Mouse (Mus musculus): ENCODE results near the gene Gm17535. TPM values are rescaled to one million over a fixed set of nuclear protein-coding genes. Genes with fewer than 3 reads are reported as not detected.
"Not testable (repeated sequence)": the region's sequence is repeated elsewhere in the genome, so short reads cannot be mapped to it uniquely, and the experiment has no call there.

Gm17535 gene
- polyA plus RNA-seq, 1 experiment from 2014 or later = not detected

DNA sequence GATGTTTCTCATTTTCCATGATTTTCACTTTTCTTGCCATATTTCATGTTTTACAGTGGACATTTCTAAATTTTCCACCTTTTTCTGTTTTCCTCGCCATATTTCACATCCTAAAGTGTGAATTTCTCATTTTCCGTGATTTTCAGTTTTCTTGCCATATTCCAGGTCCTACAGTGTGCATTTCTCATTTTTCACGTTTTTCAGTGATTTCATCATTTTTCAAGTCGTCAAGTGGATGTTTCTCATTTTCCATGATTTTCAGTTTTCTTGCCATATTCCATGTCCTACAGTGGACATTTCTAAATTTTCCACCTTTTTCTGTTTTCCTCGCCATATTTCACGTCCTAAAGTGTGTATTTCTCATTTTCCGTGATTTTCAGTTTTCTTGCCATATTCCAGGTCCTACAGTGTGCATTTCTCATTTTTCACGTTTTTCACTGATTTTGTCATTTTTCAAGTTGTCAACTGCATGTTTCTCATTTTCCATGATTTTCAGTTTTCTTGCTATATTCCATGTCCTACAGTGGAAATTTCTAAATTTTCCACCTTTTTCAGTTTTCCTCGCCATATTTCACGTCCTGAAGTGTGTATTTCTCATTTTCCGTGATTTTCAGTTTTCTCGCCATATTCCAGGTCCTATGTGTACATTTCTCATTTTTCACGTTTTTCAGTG lies 11.0 kb upstream of the Gm17535 start, which contains the start of gene Gm10718:
Gm10718 (plus strand) TSS at position 236 of the 673 bp plus-strand sequence.
- H3K4me1 ChIP-seq (replicated peaks; ENCODE audit: insufficient read depth, low read length); H3K9ac ChIP-seq (ENCODE audit: low read depth, low read length); H3K9me3 ChIP-seq (replicated peaks; ENCODE audit: low read length); H3K27ac ChIP-seq; DNase-seq (ENCODE audit: low spot score); H3K4me2 ChIP-seq (ENCODE audit: low read length); H3K4me3 ChIP-seq (replicated peaks; ENCODE audit: low read depth, low read length); ATAC-seq (replicated peaks; ENCODE audit: low FRiP score, low read depth); H3K27me3 ChIP-seq (ENCODE audit: insufficient read depth, low read length); H3K36me3 ChIP-seq (ENCODE audit: insufficient read depth, low read length): not testable (repeated sequence)
- 74% methylated on average over 9 of the region's 13 CpGs for WGBS

DNA sequence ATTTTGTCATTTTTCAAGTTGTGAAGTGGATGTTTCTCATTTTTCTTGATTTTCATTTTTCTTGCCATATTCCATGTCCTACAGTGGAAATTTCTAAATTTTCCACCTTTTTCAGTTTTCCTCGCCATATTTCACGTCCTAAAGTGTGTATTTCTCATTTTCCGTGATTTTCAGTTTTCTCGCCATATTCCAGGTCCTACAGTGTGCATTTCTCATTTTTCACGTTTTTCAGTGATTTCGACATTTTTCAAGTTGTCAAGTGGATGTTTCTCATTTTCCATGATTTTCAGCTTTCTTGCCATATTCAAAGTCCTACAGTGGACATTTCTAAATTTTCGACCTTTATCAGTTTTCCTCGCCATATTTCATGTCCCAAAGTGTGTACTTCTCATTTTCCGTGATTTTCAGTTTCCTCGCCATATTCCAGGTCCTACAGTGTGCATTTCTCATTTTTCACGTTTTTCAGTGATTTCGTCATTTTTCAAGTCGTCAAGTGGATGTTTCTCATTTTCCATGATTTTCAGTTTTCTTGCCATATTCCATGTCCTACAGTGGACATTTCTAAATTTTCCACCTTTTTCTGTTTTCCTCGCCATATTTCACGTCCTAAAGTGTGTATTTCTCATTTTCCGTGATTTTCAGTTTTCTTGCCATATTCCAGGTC lies 10.3 kb upstream of the Gm17535 start:
- not testable (repeated sequence) for H3K4me3 ChIP-seq (replicated peaks; ENCODE audit: low read depth, low read length); H3K4me2 ChIP-seq (ENCODE audit: low read length); H3K4me1 ChIP-seq (replicated peaks; ENCODE audit: insufficient read depth, low read length); H3K27ac ChIP-seq; H3K36me3 ChIP-seq (ENCODE audit: insufficient read depth, low read length); DNase-seq (ENCODE audit: low spot score); H3K9ac ChIP-seq (ENCODE audit: low read depth, low read length); H3K9me3 ChIP-seq (replicated peaks; ENCODE audit: low read length); H3K27me3 ChIP-seq (ENCODE audit: insufficient read depth, low read length); ATAC-seq (replicated peaks; ENCODE audit: low FRiP score, low read depth)
- 68% methylated on average over 15 of the region's 16 CpGs for WGBS

DNA sequence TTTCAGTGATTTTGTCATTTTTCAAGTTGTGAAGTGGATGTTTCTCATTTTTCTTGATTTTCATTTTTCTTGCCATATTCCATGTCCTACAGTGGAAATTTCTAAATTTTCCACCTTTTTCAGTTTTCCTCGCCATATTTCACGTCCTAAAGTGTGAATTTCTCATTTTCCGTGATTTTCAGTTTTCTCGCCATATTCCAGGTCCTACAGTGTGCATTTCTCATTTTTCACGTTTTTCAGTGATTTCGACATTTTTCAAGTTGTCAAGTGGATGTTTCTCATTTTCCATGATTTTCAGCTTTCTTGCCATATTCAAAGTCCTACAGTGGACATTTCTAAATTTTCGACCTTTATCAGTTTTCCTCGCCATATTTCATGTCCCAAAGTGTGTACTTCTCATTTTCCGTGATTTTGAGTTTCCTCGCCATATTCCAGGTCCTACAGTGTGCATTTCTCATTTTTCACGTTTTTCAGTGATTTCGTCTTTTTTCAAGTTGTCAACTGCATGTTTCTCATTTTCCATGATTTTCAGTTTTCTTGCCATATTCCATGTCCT lies 9.4 kb upstream of the Gm17535 start, which contains the start of gene Gm10717:
Gm10717 (plus strand) TSS at position 506 of the 556 bp plus-strand sequence.
- not testable (repeated sequence) for H3K9ac ChIP-seq (ENCODE audit: low read depth, low read length); H3K4me2 ChIP-seq (ENCODE audit: low read length); H3K4me3 ChIP-seq (replicated peaks; ENCODE audit: low read depth, low read length); DNase-seq (ENCODE audit: low spot score); ATAC-seq (replicated peaks; ENCODE audit: low FRiP score, low read depth); H3K36me3 ChIP-seq (ENCODE audit: insufficient read depth, low read length); H3K27ac ChIP-seq; H3K27me3 ChIP-seq (ENCODE audit: insufficient read depth, low read length); H3K4me1 ChIP-seq (replicated peaks; ENCODE audit: insufficient read depth, low read length); H3K9me3 ChIP-seq (replicated peaks; ENCODE audit: low read length)
- 73% methylated on average over 12 of the region's 12 CpGs for WGBS

DNA sequence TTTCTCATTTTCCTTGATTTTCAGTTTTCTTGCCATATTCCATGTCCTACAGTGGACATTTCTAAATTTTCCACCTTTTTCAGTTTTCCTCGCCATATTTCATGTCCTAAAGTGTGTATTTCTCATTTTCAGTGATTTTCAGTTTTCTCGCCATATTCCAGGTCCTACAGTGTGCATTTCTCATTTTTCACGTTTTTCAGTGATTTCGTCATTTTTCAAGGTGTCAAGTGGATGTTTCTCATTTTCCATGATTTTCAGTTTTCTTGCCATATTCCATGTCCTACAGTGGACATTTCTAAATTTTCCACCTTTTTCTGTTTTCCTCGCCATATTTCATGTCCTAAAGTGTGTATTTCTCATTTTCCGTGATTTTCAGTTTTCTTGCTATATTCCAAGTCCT lies 8.7 kb upstream of the Gm17535 start:
- 59% methylated on average over 4 of the region's 6 CpGs for WGBS
- H3K4me2 ChIP-seq (ENCODE audit: low read length); H3K9ac ChIP-seq (ENCODE audit: low read depth, low read length); H3K4me3 ChIP-seq (replicated peaks; ENCODE audit: low read depth, low read length); ATAC-seq (replicated peaks; ENCODE audit: low FRiP score, low read depth); H3K27ac ChIP-seq; H3K27me3 ChIP-seq (ENCODE audit: insufficient read depth, low read length); H3K36me3 ChIP-seq (ENCODE audit: insufficient read depth, low read length); H3K4me1 ChIP-seq (replicated peaks; ENCODE audit: insufficient read depth, low read length); H3K9me3 ChIP-seq (replicated peaks; ENCODE audit: low read length); DNase-seq (ENCODE audit: low spot score): not testable (repeated sequence)

DNA sequence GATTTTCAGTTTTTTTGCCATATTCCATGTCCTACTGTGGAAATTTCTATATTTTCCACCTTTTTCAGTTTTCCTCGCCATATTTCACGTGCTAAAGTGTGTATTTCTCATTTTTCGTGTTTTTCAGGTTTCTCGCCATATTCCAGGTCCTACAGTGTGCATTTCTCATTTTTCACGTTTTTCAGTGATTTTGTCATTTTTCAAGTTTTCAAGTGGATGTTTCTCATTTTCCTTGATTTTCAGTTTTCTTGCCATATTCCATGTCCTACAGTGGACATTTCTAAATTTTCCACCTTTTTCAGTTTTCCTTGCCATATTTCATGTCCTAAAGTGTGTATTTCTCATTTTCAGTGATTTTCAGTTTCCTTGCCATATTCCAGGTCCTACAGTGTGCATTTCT lies 8.3 kb upstream of the Gm17535 start:
- H3K4me1 ChIP-seq (replicated peaks; ENCODE audit: insufficient read depth, low read length); H3K27me3 ChIP-seq (ENCODE audit: insufficient read depth, low read length); H3K9me3 ChIP-seq (replicated peaks; ENCODE audit: low read length); DNase-seq (ENCODE audit: low spot score); H3K4me3 ChIP-seq (replicated peaks; ENCODE audit: low read depth, low read length); H3K27ac ChIP-seq; H3K36me3 ChIP-seq (ENCODE audit: insufficient read depth, low read length); ATAC-seq (replicated peaks; ENCODE audit: low FRiP score, low read depth); H3K9ac ChIP-seq (ENCODE audit: low read depth, low read length); H3K4me2 ChIP-seq (ENCODE audit: low read length): not testable (repeated sequence)
- WGBS = 80% methylated on average over 5 of the region's 5 CpGs

DNA sequence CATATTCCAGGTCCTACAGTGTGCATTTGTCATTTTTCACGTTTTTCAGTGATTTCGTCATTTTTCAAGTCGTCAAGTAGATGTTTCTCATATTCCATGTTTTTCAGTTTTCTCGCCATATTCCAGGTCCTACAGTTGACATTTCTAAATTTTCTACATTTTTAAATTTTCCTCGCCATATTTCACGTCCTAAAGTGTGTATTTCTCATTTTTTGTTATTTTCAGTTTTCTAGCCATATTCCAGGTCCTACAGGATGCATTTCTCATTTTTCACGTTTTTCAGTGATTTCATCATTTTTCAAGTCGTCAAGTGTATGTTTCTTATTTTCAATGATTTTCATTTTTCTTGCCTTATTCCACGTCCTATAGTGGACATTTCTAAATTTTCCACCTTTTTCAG lies 7.7 kb upstream of the Gm17535 start:
- H3K4me1 ChIP-seq (replicated peaks; ENCODE audit: insufficient read depth, low read length); H3K27me3 ChIP-seq (ENCODE audit: insufficient read depth, low read length); DNase-seq (ENCODE audit: low spot score); H3K9me3 ChIP-seq (replicated peaks; ENCODE audit: low read length); H3K4me2 ChIP-seq (ENCODE audit: low read length); H3K9ac ChIP-seq (ENCODE audit: low read depth, low read length); H3K27ac ChIP-seq; ATAC-seq (replicated peaks; ENCODE audit: low FRiP score, low read depth); H3K4me3 ChIP-seq (replicated peaks; ENCODE audit: low read depth, low read length); H3K36me3 ChIP-seq (ENCODE audit: insufficient read depth, low read length): not testable (repeated sequence)
- 66% methylated on average over 9 of the region's 9 CpGs for WGBS

DNA sequence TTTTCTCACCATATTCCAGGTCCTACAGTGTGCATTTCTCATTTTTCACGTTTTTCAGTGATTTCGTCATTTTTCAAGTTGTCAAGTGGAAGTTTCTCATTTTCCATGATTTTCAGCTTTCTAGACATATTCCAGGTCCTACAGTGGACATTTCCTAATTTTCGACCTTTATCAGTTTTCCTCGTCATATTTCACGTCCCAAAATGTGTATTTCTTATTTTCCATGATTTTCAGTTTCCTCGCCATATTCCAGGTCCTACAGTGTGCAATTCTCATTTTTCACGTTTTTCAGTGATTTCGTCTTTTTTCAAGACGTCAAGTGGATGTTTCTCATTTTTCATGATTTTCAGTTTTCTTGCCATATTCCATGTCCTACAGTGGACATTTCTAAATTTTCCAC lies 7.2 kb upstream of the Gm17535 start:
- DNase-seq (ENCODE audit: low spot score) = peak; percentile 38
- not testable (repeated sequence) for H3K36me3 ChIP-seq (ENCODE audit: insufficient read depth, low read length); H3K27ac ChIP-seq; H3K27me3 ChIP-seq (ENCODE audit: insufficient read depth, low read length); ATAC-seq (replicated peaks; ENCODE audit: low FRiP score, low read depth); H3K9ac ChIP-seq (ENCODE audit: low read depth, low read length); H3K4me1 ChIP-seq (replicated peaks; ENCODE audit: insufficient read depth, low read length); H3K4me2 ChIP-seq (ENCODE audit: low read length); H3K9me3 ChIP-seq (replicated peaks; ENCODE audit: low read length); H3K4me3 ChIP-seq (replicated peaks; ENCODE audit: low read depth, low read length)
- 71% methylated on average over 9 of the region's 9 CpGs for WGBS

DNA sequence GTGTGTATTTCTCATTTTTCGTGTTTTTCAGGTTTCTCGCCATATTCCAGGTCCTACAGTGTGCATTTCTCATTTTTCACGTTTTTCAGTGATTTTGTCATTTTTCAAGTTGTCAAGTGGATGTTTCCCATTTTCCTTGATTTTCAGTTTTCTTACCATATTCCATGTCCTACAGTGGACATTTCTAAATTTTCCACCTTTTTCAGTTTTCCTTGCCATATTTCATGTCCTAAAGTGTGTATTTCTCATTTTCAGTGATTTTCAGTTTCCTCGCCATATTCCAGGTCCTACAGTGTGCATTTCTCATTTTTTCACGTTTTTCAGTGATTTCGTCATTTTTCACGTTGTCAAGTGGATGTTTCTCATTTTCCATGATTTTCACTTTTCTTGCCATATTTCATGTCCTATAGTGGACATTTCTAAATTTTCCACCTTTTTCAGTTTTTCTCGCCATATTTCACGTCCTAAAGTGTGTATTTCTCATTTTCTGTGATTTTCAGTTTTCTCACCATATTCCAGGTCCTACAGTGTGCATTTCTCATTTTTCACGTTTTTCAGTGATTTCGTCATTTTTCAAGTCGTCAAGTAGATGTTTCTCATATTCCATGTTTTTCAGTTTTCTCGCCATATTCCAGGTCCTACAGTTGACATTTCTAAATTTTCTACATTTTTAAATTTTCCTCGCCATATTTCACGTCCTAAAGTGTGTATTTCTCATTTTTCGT lies 5.0 kb upstream of the Gm17535 start:
- WGBS = 65% methylated on average over 12 of the region's 16 CpGs
- DNase-seq (ENCODE audit: low spot score); H3K27me3 ChIP-seq (ENCODE audit: insufficient read depth, low read length); H3K27ac ChIP-seq; H3K4me1 ChIP-seq (replicated peaks; ENCODE audit: insufficient read depth, low read length); H3K36me3 ChIP-seq (ENCODE audit: insufficient read depth, low read length); ATAC-seq (replicated peaks; ENCODE audit: low FRiP score, low read depth); H3K9ac ChIP-seq (ENCODE audit: low read depth, low read length); H3K4me2 ChIP-seq (ENCODE audit: low read length); H3K4me3 ChIP-seq (replicated peaks; ENCODE audit: low read depth, low read length); H3K9me3 ChIP-seq (replicated peaks; ENCODE audit: low read length): not testable (repeated sequence)

DNA sequence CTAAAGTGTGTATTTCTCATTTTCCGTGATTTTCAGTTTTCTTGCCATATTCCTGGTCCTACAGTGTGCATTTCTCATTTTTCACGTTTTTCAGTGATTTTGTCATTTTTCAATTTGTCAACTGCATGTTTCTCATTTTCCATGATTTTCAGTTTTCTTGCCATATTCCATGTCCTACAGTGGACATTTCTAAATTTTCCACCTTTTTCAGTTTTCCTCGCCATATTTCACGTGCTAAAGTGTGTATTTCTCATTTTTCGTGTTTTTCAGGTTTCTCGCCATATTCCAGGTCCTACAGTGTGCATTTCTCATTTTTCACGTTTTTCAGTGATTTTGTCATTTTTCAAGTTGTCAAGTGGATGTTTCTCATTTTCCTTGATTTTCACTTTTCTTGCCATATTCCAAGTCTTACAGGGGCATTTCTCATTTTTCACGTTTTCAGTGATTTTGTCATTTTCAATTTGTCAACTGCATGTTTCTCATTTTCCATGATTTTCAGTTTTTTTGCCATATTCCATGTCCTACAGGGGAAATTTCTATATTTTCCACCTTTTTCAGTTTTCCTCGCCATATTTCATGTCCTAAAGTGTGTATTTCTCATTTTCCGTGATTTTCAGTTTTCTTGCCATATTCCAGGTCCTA lies 3.6 kb upstream of the Gm17535 start:
- H3K4me1 ChIP-seq (replicated peaks; ENCODE audit: insufficient read depth, low read length); H3K9me3 ChIP-seq (replicated peaks; ENCODE audit: low read length); H3K27me3 ChIP-seq (ENCODE audit: insufficient read depth, low read length); H3K27ac ChIP-seq; H3K4me3 ChIP-seq (replicated peaks; ENCODE audit: low read depth, low read length); H3K4me2 ChIP-seq (ENCODE audit: low read length); ATAC-seq (replicated peaks; ENCODE audit: low FRiP score, low read depth); H3K36me3 ChIP-seq (ENCODE audit: insufficient read depth, low read length); H3K9ac ChIP-seq (ENCODE audit: low read depth, low read length): not testable (repeated sequence)
- 63% methylated on average over 2 of the region's 10 CpGs for WGBS
- DNase-seq (ENCODE audit: low spot score) = peak; percentile 89
